Mouse (Mus musculus) limb, embryonic 14.5 days (tissue): ENCODE measurements around the gene Papolb. TPM values are rescaled to one million over a fixed set of nuclear protein-coding genes. Genes with fewer than 3 reads are reported as not detected.

Experiments used
- ATAC-seq: fragments of 200-750 bp; cut with Nextera tagmentation; 2 replicates; pipeline ENCODE4 v1.8.0; 2017; ENCODE audit warnings: low read depth, moderate number of reproducible peaks, moderate TSS enrichment; ENCODE audit not compliant: low FRiP score
- DNase-seq: peaks from one replicate; pipeline ENCODE4 v3.0.0-alpha.2; 2015; ENCODE audit warnings: low spot score
- H3K27ac ChIP-seq: fragments of 300-500 bp; sonication (generic); replicated peaks from 2 replicates; pipeline ENCODE4 v1.5.1; 2014; ENCODE audit warnings: low read depth, mild to moderate bottlenecking, low read length, moderate library complexity, mixed read lengths
- H3K27me3 ChIP-seq: fragments of 300-500 bp; sonication (generic); 2 replicates; pipeline ENCODE4 v1.6.1; 2014; ENCODE audit warnings: low read length, mixed read lengths; ENCODE audit not compliant: control insufficient read depth, insufficient read depth
- H3K36me3 ChIP-seq: fragments of 300-500 bp; sonication (generic); 2 replicates; pipeline ENCODE4 v1.6.1; 2014; ENCODE audit warnings: mild to moderate bottlenecking, low read length, moderate library complexity, mixed read lengths; ENCODE audit not compliant: control insufficient read depth, insufficient read depth
- H3K4me1 ChIP-seq: fragments of 300-500 bp; sonication (generic); 2 replicates; pipeline ENCODE4 v1.6.1; 2014; ENCODE audit warnings: antibody characterized with exemption, low read length, mixed read lengths; ENCODE audit not compliant: control insufficient read depth, insufficient read depth
- H3K4me2 ChIP-seq: fragments of 300-500 bp; sonication (generic); replicated peaks from 2 replicates; pipeline ENCODE4 v1.6.1; 2014; ENCODE audit warnings: low read depth, mild to moderate bottlenecking, low read length, moderate library complexity; ENCODE audit not compliant: severe bottlenecking
- H3K4me3 ChIP-seq: fragments of 300-500 bp; sonication (generic); replicated peaks from 2 replicates; pipeline ENCODE4 v1.5.1; 2014; ENCODE audit warnings: low read length
- H3K9ac ChIP-seq: fragments of 300-500 bp; sonication (generic); 2 replicates; pipeline ENCODE4 v1.6.1; 2014; ENCODE audit warnings: mild to moderate bottlenecking, low read depth, low read length, moderate library complexity; ENCODE audit not compliant: severe bottlenecking
- H3K9me3 ChIP-seq: fragments of 300-500 bp; sonication (generic); 2 replicates; pipeline ENCODE4 v1.6.1; 2016; ENCODE audit warnings: low read length; ENCODE audit not compliant: control insufficient read depth
- POLR2A ChIP-seq: fragments of 200-500 bp; IDR thresholded peaks from 2 replicates; pipeline ENCODE4 v1.8.0; 2012; ENCODE audit warnings: inconsistent platforms, mild to moderate bottlenecking, moderate library complexity, borderline replicate concordance; ENCODE audit not compliant: insufficient read depth, insufficient read length; ENCODE audit errors: extremely low read depth
- WGBS: fragments of 180-500 bp; shearing (Covaris S2); extraction: QIAGEN DNeasy Blood & Tissue Kit; methylation state at CpG from one replicate; pipeline ENCODE4 v1.1.7; 2014; 5-methylcytosine and 5-hydroxymethylcytosine counted together
- polyA plus RNA-seq, 2 experiments: library from polyadenylated mRNA; depleted of rRNA in 1 of 2; stranded (reverse) in 1 of 2; unstranded in 1 of 2; fragments of >200 nt; fragmentation: Nextera tagmentation in 1 of 2; extraction: Ambion mirVana in 1 of 2; gene quantifications; 2 replicates each; pipeline versions ENCODE4 v1.2.1 to v1.2.3; 2012 to 2014

Gene Papolb
- polyA plus RNA-seq, 2 experiments: 0.18 TPM

- ATAC-seq (no peak), DNase-seq (no peak)
- Histone ChIP-seq H3K9me3 (no peaks in the 10 kb centered on the region), H3K36me3 (no peaks in the 10 kb centered on the region), H3K4me1 (peaks cover 4% of the 10 kb centered on the region), H3K27ac (no peak overlapping the region), H3K27me3 (no peaks in the 10 kb centered on the region), H3K4me3 (no peak overlapping the region), H3K4me2 (no peak overlapping the region), H3K9ac (no peak overlapping the region)
- WGBS: 92% methylated on average over 3 of the region's 3 CpGs
- no peak for TF ChIP-seq POLR2A
Observed at GRCm38 (mm10) chr5:142504175-142504574, 25.7 kb downstream of the Papolb start.

- DNase-seq (peak; percentile 89), ATAC-seq (peak; percentile 88)
- Histone ChIP-seq H3K4me2 (no peak overlapping the region), H3K9me3 (no peaks in the 10 kb centered on the region), H3K4me1 (0 out of 2 replicates have a peak, but pooled peaks cover 2% of the 10 kb centered on the region), H3K9ac (no peak overlapping the region), H3K4me3 (no peak overlapping the region), H3K36me3 (no peaks in the 10 kb centered on the region), H3K27ac (no peak overlapping the region), H3K27me3 (no peaks in the 10 kb centered on the region)
- 11% methylated on average over 3 of the region's 3 CpGs for WGBS
- TF ChIP-seq POLR2A: no peak
Observed at GRCm38 (mm10) chr5:142502414-142502813, 27.5 kb downstream of the Papolb start.

- no peak overlapping the region for H3K4me2 ChIP-seq
- H3K9ac ChIP-seq: no peak overlapping the region
- H3K27me3 ChIP-seq: no peaks in the 10 kb centered on the region
- no peaks in the 10 kb centered on the region for H3K36me3 ChIP-seq
- DNase-seq: no peak
- H3K4me1 ChIP-seq: 0 out of 2 replicates have a peak, but pooled peaks cover 2% of the 10 kb centered on the region
- 68% methylated on average over 10 of the region's 10 CpGs for WGBS
- H3K27ac ChIP-seq: no peak overlapping the region
- no peak for ATAC-seq
- H3K9me3 ChIP-seq: no peaks in the 10 kb centered on the region
- no peak for TF ChIP-seq POLR2A
- no peak overlapping the region for H3K4me3 ChIP-seq
Observed at GRCm38 (mm10) chr5:142500918-142501317, 29.0 kb downstream of the Papolb start.

- no peak for TF ChIP-seq POLR2A
Observed at GRCm38 (mm10) chr5:142498964-142499363, 30.9 kb downstream of the Papolb start.

GRCm38 (mm10) chr5:142495321-142496096 is 34.4 kb downstream of the Papolb start:
- TF ChIP-seq POLR2A: no peak

More at GRCm38 (mm10) chr5:142498964-142499363, 30.9 kb downstream of the Papolb start:
- H3K36me3 ChIP-seq: no peaks in the 10 kb centered on the region
- WGBS: 50% methylated on average over 3 of the region's 3 CpGs
- DNase-seq (no peak), ATAC-seq (no peak)
- H3K4me1 ChIP-seq: 0 out of 2 replicates have a peak, but pooled peaks cover 2% of the 10 kb centered on the region
- peak overlapping the region; percentile 25; the same call in 1 of the 2 replicates for H3K9ac ChIP-seq
- no peak overlapping the region for H3K27ac ChIP-seq
- no peak overlapping the region for H3K4me3 ChIP-seq
- H3K9me3 ChIP-seq: no peaks in the 10 kb centered on the region
- H3K27me3 ChIP-seq: no peaks in the 10 kb centered on the region
- H3K4me2 ChIP-seq: no peak overlapping the region

More at GRCm38 (mm10) chr5:142495321-142496096, 34.4 kb downstream of the Papolb start:
- Histone ChIP-seq H3K4me1 (no peaks in the 10 kb centered on the region), H3K27ac (no peak overlapping the region), H3K9ac (no peak overlapping the region), H3K36me3 (no peaks in the 10 kb centered on the region), H3K27me3 (no peaks in the 10 kb centered on the region), H3K4me2 (no peak overlapping the region), H3K4me3 (no peak overlapping the region), H3K9me3 (no peaks in the 10 kb centered on the region)
- DNase-seq (no peak), ATAC-seq (no peak)
- 36% methylated on average over 14 of the region's 14 CpGs for WGBS
